Mouse (Mus musculus): ENCODE results near the gene Smarca4. TPM values are rescaled to one million over a fixed set of nuclear protein-coding genes. Genes with fewer than 3 reads are reported as not detected.

The Smarca4 gene
- total and polyA plus RNA-seq, 2 experiments from 2014 or later = 92.5 to 180 TPM

DNA sequence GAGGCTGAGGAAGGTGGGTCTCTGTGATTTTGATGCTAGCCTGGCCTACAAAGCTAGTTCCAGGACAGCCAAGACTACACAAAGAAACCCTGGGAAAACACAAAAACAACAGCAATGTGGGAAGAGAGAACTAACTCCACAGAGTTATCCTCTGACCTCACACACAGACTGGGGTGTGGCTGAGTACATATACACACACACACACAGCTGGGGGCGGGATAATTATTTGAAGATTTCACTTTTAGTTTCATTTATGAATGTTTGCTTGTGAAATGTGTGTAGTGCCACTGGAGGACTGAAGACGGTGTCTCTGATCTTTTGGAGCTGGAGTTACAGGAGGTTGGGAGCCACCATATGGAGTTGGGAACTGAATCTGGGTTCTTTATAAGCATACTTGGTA is 14.9 kb upstream of the Smarca4 start:
- Histone ChIP-seq H3K27me3 (ENCODE audit: insufficient read depth, low read length) (no peaks in the 10 kb centered on the region), H3K36me3 (ENCODE audit: insufficient read depth) (peaks cover 5% of the 10 kb centered on the region; the same call in 1 of the 2 replicates), H3K27ac (ENCODE audit: low read depth, low read length) (no peak overlapping the region), H3K4me1 (ENCODE audit: insufficient read depth) (no peaks in the 10 kb centered on the region), H3K9ac (no peak overlapping the region), H3K4me2 (ENCODE audit: low read depth) (no peak overlapping the region), H3K9me3 (ENCODE audit: low read length) (no peaks in the 10 kb centered on the region), H3K4me3 (ENCODE audit: low read depth, low read length) (no peak overlapping the region)
- no peak for ATAC-seq
- 88% methylated on average over 2 of the region's 2 CpGs for WGBS
- TF ChIP-seq CTCF (IDR thresholded peaks at IDR 0.05; ENCODE audit: low read depth) = no peak
- no peak for DNase-seq

DNA sequence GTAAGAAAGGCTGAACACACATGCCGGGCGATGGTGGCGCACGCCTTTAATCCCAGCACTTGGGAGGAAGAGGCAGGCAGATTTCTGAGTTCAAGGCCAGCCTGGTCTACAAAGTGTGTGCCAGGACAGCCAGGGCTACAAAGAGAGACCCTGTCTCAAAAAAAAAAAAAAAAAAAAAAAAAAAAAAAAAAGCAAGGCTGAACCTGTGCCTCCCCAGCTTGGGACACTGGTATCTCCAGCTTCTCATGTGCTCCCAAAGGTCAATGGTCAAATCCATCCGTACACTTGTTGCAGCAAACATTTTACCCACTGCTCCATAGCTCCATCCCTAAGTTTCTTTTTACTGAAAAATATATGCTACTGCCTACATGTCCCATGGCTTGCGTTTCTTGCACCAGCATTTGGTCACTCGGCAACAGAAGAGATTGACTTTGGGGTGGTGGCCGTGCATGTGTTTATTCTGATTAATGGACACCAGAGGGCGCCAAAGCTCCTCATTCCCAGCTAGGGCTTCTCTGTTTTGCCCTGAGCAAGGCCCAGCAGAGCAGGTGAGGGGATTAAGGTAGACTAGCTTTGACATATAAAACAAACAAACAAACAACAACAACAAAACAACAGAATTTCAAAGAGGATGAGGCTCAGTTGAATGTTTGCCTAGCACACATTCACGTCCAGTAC is 14.1 kb upstream of the Smarca4 start:
- no peaks in the 10 kb centered on the region for H3K4me1 ChIP-seq (ENCODE audit: insufficient read depth)
- DNase-seq = peak; percentile 82
- peaks cover 5% of the 10 kb centered on the region; the same call in 1 of the 2 replicates for H3K36me3 ChIP-seq (ENCODE audit: insufficient read depth)
- H3K9me3 ChIP-seq (ENCODE audit: low read length) = no peaks in the 10 kb centered on the region
- H3K27me3 ChIP-seq (ENCODE audit: insufficient read depth, low read length) = no peaks in the 10 kb centered on the region
- no peak overlapping the region for H3K9ac ChIP-seq
- 50% methylated on average over 10 of the region's 10 CpGs for WGBS
- no peak overlapping the region for H3K27ac ChIP-seq (ENCODE audit: low read depth, low read length)
- no peak overlapping the region for H3K4me2 ChIP-seq (ENCODE audit: low read depth)
- ATAC-seq = peak; percentile 78
- H3K4me3 ChIP-seq (ENCODE audit: low read depth, low read length) = no peak overlapping the region
- TF ChIP-seq CTCF (IDR thresholded peaks at IDR 0.05; ENCODE audit: low read depth) = peak; percentile 86

DNA sequence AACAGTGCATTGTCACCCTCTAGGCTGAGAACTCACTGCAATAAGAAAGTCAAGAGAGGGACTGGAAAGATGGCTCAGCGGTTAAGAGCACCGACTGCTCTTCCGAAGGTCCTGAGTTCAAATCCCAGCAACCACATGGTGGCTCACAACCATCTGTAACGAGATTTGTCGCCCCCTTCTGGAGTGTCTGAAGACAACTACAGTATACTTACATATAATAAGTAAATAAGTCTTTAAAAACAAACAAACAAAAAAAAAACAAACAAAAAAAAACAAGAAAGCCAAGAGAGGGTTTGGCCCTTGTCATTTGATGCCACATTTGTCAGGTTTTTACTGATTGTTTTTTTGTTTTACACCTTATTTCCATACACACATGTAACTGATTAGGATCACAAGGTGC is 11.8 kb upstream of the Smarca4 start:
- Histone ChIP-seq H3K36me3 (ENCODE audit: insufficient read depth) (no peaks in the 10 kb centered on the region), H3K9me3 (ENCODE audit: low read length) (no peaks in the 10 kb centered on the region), H3K4me1 (ENCODE audit: insufficient read depth) (no peaks in the 10 kb centered on the region), H3K4me3 (ENCODE audit: low read depth, low read length) (no peak overlapping the region), H3K27me3 (ENCODE audit: insufficient read depth, low read length) (no peaks in the 10 kb centered on the region), H3K4me2 (ENCODE audit: low read depth) (no peak overlapping the region), H3K9ac (no peak overlapping the region), H3K27ac (ENCODE audit: low read depth, low read length) (no peak overlapping the region)
- ATAC-seq (no peak), DNase-seq (no peak)
- no peak for TF ChIP-seq CTCF (IDR thresholded peaks at IDR 0.05; ENCODE audit: low read depth)
- WGBS = 71% methylated on average over 5 of the region's 5 CpGs

DNA sequence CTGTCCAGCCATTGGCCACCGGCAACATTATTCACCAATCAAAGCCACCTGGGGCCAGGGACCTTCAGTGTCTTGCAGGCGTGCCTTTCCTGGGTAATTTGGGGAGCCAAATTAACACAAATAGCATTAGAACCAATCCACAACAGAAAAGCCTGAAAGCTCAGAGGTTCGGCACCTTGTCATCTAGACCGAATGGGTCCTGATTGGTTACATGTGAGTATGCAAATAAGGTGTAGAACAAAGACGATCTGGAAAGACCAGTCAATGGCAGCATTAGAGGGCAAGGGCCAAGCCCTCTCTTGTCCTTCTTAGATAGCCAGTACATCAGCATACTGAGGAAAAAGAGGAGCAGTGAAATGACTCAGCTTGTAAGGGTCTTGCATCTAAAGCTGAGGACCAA is 10.1 kb upstream of the Smarca4 start:
- H3K4me1 ChIP-seq (ENCODE audit: insufficient read depth) = no peaks in the 10 kb centered on the region
- no peaks in the 10 kb centered on the region for H3K36me3 ChIP-seq (ENCODE audit: insufficient read depth)
- no peak overlapping the region for H3K4me2 ChIP-seq (ENCODE audit: low read depth)
- H3K9ac ChIP-seq = no peak overlapping the region
- WGBS = 70% methylated on average over 5 of the region's 5 CpGs
- H3K9me3 ChIP-seq (ENCODE audit: low read length) = no peaks in the 10 kb centered on the region
- TF ChIP-seq CTCF (IDR thresholded peaks at IDR 0.05; ENCODE audit: low read depth) = no peak
- no peaks in the 10 kb centered on the region for H3K27me3 ChIP-seq (ENCODE audit: insufficient read depth, low read length)
- DNase-seq (no peak), ATAC-seq (no peak)
- H3K27ac ChIP-seq (ENCODE audit: low read depth, low read length) = no peak overlapping the region
- H3K4me3 ChIP-seq (ENCODE audit: low read depth, low read length) = no peak overlapping the region

DNA sequence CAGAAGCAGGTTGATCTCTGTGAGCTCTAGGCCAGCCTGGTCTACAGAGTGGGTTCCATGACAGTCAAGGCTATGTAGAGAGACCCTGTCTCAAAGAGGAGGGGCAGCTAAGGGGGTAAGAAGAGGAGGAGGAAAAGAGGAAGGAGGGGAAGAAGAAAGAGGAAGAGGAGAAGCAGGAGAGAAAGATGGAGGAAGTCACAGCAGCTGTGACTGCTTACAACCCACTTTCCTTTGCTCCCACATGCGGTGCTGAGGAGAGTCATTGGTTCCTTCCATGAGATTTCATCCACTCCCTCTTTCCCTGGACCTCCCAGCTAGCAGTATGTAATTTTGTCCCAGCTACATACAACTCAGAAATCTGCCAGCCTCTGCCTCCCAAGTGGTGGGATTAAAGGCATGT is 9.3 kb upstream of the Smarca4 start:
- no peak for DNase-seq
- WGBS = 92% methylated on average over 1 of the region's 1 CpGs
- Histone ChIP-seq H3K9me3 (ENCODE audit: low read length) (no peaks in the 10 kb centered on the region), H3K27me3 (ENCODE audit: insufficient read depth, low read length) (no peaks in the 10 kb centered on the region), H3K9ac (no peak overlapping the region), H3K27ac (ENCODE audit: low read depth, low read length) (no peak overlapping the region), H3K36me3 (ENCODE audit: insufficient read depth) (no peaks in the 10 kb centered on the region), H3K4me1 (ENCODE audit: insufficient read depth) (no peaks in the 10 kb centered on the region), H3K4me2 (ENCODE audit: low read depth) (no peak overlapping the region), H3K4me3 (ENCODE audit: low read depth, low read length) (no peak overlapping the region)
- no peak for TF ChIP-seq CTCF (IDR thresholded peaks at IDR 0.05; ENCODE audit: low read depth)
- ATAC-seq = no peak

DNA sequence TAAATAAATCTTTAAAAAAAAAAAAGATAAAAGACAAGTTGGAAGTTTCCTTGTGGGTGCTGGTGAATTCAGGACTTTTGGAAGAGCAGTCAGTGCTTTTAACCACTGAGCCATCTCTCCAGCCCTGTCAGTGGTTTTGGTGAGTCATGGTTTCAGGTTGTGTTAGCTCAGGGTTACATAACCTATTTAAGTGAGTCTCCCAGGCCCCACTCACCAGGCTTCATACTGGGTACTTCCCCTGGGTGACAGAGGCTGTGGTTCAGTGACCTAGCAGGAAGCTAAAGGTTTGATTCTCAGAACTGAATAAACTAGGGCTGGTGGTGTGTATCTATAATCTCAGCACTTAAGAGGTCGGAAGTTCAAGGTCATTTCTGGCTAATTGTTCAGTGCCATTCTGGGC is 6.1 kb upstream of the Smarca4 start:
- ATAC-seq (no peak), DNase-seq (no peak)
- 100% methylated on average over 1 of the region's 1 CpGs for WGBS
- Histone ChIP-seq H3K4me3 (ENCODE audit: low read depth, low read length) (no peak overlapping the region), H3K9me3 (ENCODE audit: low read length) (no peaks in the 10 kb centered on the region), H3K9ac (no peak overlapping the region), H3K27ac (ENCODE audit: low read depth, low read length) (no peak overlapping the region), H3K4me1 (ENCODE audit: insufficient read depth) (0 out of 2 replicates have a peak, but pooled peaks cover 2% of the 10 kb centered on the region), H3K4me2 (ENCODE audit: low read depth) (no peak overlapping the region), H3K27me3 (ENCODE audit: insufficient read depth, low read length) (no peaks in the 10 kb centered on the region), H3K36me3 (ENCODE audit: insufficient read depth) (no peaks in the 10 kb centered on the region)
- no peak for TF ChIP-seq CTCF (IDR thresholded peaks at IDR 0.05; ENCODE audit: low read depth)

DNA sequence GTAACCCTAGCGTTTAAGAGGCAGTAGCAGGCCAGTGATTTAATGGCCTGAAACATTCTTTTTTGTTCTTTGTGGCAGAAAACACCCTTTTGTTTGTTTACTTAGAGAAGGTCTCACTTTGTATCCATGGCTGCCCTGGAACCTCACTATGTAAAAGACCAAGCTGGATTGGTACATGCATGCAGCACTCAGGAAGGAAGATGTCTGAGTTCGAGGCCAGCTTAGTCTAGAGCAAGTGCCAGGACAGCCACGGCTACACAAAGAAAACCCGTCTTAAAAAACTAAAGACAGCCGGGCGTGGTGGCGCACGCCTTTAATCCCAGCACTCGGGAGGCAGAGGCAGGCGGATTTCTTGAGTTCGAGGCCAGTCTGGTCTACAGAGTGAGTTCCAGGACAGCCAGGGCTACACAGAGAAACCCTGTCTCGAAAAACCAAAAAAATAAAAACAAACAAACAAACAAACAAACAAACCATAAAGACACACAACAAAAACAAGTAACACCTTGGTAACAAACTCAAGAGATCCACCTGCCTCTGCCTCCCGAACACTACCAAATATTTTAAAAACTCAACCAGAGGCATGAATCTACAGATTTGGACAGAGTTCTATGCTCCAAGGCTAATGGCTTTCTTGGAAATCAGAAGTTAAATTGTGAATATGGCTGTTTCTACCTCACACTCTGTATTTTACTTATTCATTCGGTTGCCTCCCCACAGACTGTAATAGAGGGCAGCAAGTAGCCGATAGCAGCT is 929 bp upstream of the Smarca4 start:
- no peaks in the 10 kb centered on the region for H3K9me3 ChIP-seq (ENCODE audit: low read length)
- peak overlapping the region; percentile 74 for H3K4me3 ChIP-seq (ENCODE audit: low read depth, low read length)
- H3K4me1 ChIP-seq (ENCODE audit: insufficient read depth) = peaks cover 27% of the 10 kb centered on the region
- TF ChIP-seq CTCF (IDR thresholded peaks at IDR 0.05; ENCODE audit: low read depth) = no peak
- 77% methylated on average over 15 of the region's 15 CpGs for WGBS
- H3K36me3 ChIP-seq (ENCODE audit: insufficient read depth) = no peaks in the 10 kb centered on the region
- DNase-seq (no peak), ATAC-seq (no peak)
- peak overlapping the region; percentile 74 for H3K9ac ChIP-seq
- H3K27me3 ChIP-seq (ENCODE audit: insufficient read depth, low read length) = no peaks in the 10 kb centered on the region
- peak overlapping the region; percentile 98 for H3K27ac ChIP-seq (ENCODE audit: low read depth, low read length)
- peak overlapping the region; percentile 75 for H3K4me2 ChIP-seq (ENCODE audit: low read depth)
